In genomic region chr6:32703466-32703865, GRCm38 (mm10) we compare ENCODE assay signal across 30 mouse cellular contexts.
DNase-seq lines count a peak whose midpoint lies in the region; ATAC-seq lines count a peak whose summit lies in the region.
"Had no signal": no experiment of that assay in that cellular context is flagged by ENCODE, and none has a peak within 500 bp of the region (broad histone marks: within the 10 kb centered on the region; RNA-seq: fewer than 3 reads in every experiment).

No protein-coding gene starts in this region.

- WGBS in hindbrain, embryonic 13.5 days = 60% methylated on average over 8 of the region's 8 CpGs
- WGBS in hindbrain, embryonic 11.5 days = 86% methylated on average over 8 of the region's 8 CpGs
- WGBS in neural tube, embryonic 13.5 days = 68% methylated on average over 8 of the region's 8 CpGs
- WGBS in neural tube, embryonic 15.5 days = 58% methylated on average over 8 of the region's 8 CpGs

- no peak overlapping the region for H3K9ac ChIP-seq in hindbrain, embryonic 13.5 days
- H3K9ac ChIP-seq in hindbrain, embryonic 11.5 days (ENCODE audit: low read depth, low read length) = no peak overlapping the region
- H3K9ac ChIP-seq in neural tube, embryonic 13.5 days = no peak overlapping the region
- H3K9ac ChIP-seq in neural tube, embryonic 15.5 days (replicated peaks) = no peak overlapping the region
- H3K9ac ChIP-seq: liver, embryonic 13.5 days; midbrain, embryonic 13.5 days had no signal

- no peaks in the 10 kb centered on the region for H3K27me3 ChIP-seq in hindbrain, embryonic 13.5 days
- H3K27me3 ChIP-seq in hindbrain, embryonic 11.5 days (ENCODE audit: control insufficient read depth, insufficient read depth, low read length) = no peaks in the 10 kb centered on the region
- no peaks in the 10 kb centered on the region for H3K27me3 ChIP-seq in neural tube, embryonic 13.5 days
- H3K27me3 ChIP-seq in neural tube, embryonic 15.5 days (replicated peaks) = no peaks in the 10 kb centered on the region
- H3K27me3 ChIP-seq: liver, embryonic 13.5 days; midbrain, embryonic 13.5 days had no signal

- no peaks in the 10 kb centered on the region for H3K4me1 ChIP-seq in hindbrain, embryonic 13.5 days (replicated peaks)
- H3K4me1 ChIP-seq in hindbrain, embryonic 11.5 days (replicated peaks; ENCODE audit: control insufficient read depth, insufficient read depth, low read length) = no peaks in the 10 kb centered on the region
- no peaks in the 10 kb centered on the region; the same call in 1 of the 2 replicates for H3K4me1 ChIP-seq in neural tube, embryonic 13.5 days (replicated peaks)
- H3K4me1 ChIP-seq in neural tube, embryonic 15.5 days = no peaks in the 10 kb centered on the region
- H3K4me1 ChIP-seq: liver, embryonic 13.5 days; megakaryocyte, embryonic 14.5 days; midbrain, embryonic 13.5 days had no signal

- H3K4me2 ChIP-seq in hindbrain, embryonic 13.5 days = no peak overlapping the region
- no peak overlapping the region for H3K4me2 ChIP-seq in hindbrain, embryonic 11.5 days (replicated peaks; ENCODE audit: low read depth, low read length)
- H3K4me2 ChIP-seq in neural tube, embryonic 13.5 days = no peak overlapping the region
- H3K4me2 ChIP-seq in neural tube, embryonic 15.5 days = no peak overlapping the region
- H3K4me2 ChIP-seq: heart, embryonic 11.5 days; liver, embryonic 13.5 days; midbrain, embryonic 13.5 days had no signal

- no peaks in the 10 kb centered on the region for H3K36me3 ChIP-seq in hindbrain, embryonic 13.5 days
- H3K36me3 ChIP-seq in hindbrain, embryonic 11.5 days (ENCODE audit: control insufficient read depth, insufficient read depth, low read length) = no peaks in the 10 kb centered on the region
- H3K36me3 ChIP-seq in neural tube, embryonic 13.5 days = no peaks in the 10 kb centered on the region
- no peaks in the 10 kb centered on the region for H3K36me3 ChIP-seq in neural tube, embryonic 15.5 days
- H3K36me3 ChIP-seq: liver, embryonic 13.5 days; midbrain, embryonic 13.5 days had no signal

- peak overlapping the region; percentile 19; the same call in 1 of the 2 replicates for H3K27ac ChIP-seq in hindbrain, embryonic 13.5 days
- no peak overlapping the region for H3K27ac ChIP-seq in hindbrain, embryonic 11.5 days (ENCODE audit: low read depth, low read length)
- H3K27ac ChIP-seq in neural tube, embryonic 13.5 days (replicated peaks) = 0 out of 2 replicates have a peak overlapping the region, but pooled peaks have one; percentile 10
- H3K27ac ChIP-seq in neural tube, embryonic 15.5 days (replicated peaks) = 0 out of 2 replicates have a peak overlapping the region, but pooled peaks have one; percentile 7
- H3K27ac ChIP-seq: gastrocnemius, adult 2 months; liver, embryonic 13.5 days; midbrain, embryonic 13.5 days had no signal

- DNase-seq in cerebellum, postnatal 10 days = peak; percentile 35 to 41
- DNase-seq in cerebellum, postnatal 25 days = no peak
- no peak for DNase-seq in hindbrain, embryonic 11.5 days (ENCODE audit: low spot score)
- DNase-seq in neural tube, embryonic 10.5 days (ENCODE audit: extremely low spot score, low spot score) = no peak
- no peak for DNase-seq in embryo, embryonic 10 days (ENCODE audit: low spot score)
- DNase-seq: adrenal gland, adult 2 months; cerebellum, adult 11 months; cerebellum, adult 9-10 months; gastrocnemius, adult 2 months; gastrocnemius, postnatal 36 days; heart, adult 18-20 months; heart, postnatal 36 days; kidney, adult 11 months; kidney, postnatal 36 days; layer of hippocampus, postnatal 36 days; left cerebral cortex, postnatal 4 days; liver, embryonic 13.5 days; lung, adult 18-20 months; lung, postnatal 4 days; thymus, postnatal 4 days had no signal

- H3K4me3 ChIP-seq in hindbrain, embryonic 13.5 days = no peak overlapping the region
- no peak overlapping the region for H3K4me3 ChIP-seq in hindbrain, embryonic 11.5 days (ENCODE audit: low read depth, low read length)
- H3K4me3 ChIP-seq in neural tube, embryonic 13.5 days = no peak overlapping the region
- no peak overlapping the region for H3K4me3 ChIP-seq in neural tube, embryonic 15.5 days (replicated peaks)
- H3K4me3 ChIP-seq: erythroblast, embryonic 14.5 days; gastrocnemius, adult 2 months; liver, embryonic 13.5 days; megakaryocyte, embryonic 14.5 days; midbrain, embryonic 13.5 days had no signal

- ATAC-seq in hindbrain, embryonic 13.5 days (ENCODE audit: low FRiP score) = peak; percentile 39; the same call in 1 of the 2 replicates
- no peak for ATAC-seq in hindbrain, embryonic 11.5 days (ENCODE audit: low FRiP score)
- no peak for ATAC-seq in neural tube, embryonic 13.5 days (ENCODE audit: low read depth)
- no peak for ATAC-seq in neural tube, embryonic 15.5 days (ENCODE audit: low FRiP score)
- ATAC-seq: activated CD4-positive, CD25-positive, alpha-beta regulatory T cell, adult 4 months; inflammation-experienced regulatory T-cells, adult 6 months; lung, postnatal 0 days; midbrain, embryonic 13.5 days had no signal

- H3K9me3 ChIP-seq in hindbrain, embryonic 13.5 days = no peaks in the 10 kb centered on the region
- no peaks in the 10 kb centered on the region for H3K9me3 ChIP-seq in hindbrain, embryonic 11.5 days (ENCODE audit: control insufficient read depth, low read length)
- H3K9me3 ChIP-seq in neural tube, embryonic 13.5 days = no peaks in the 10 kb centered on the region
- no peaks in the 10 kb centered on the region for H3K9me3 ChIP-seq in neural tube, embryonic 15.5 days (replicated peaks)
- H3K9me3 ChIP-seq: liver, embryonic 13.5 days; midbrain, embryonic 13.5 days had no signal

Comparison
In these comparisons a context has a peak if more than half of its experiments do, and no peak if none do; other contexts are left out.
1. DNase-seq: peak in cerebellum, postnatal 10 days (2 of 2); none in cerebellum, postnatal 25 days (0 of 2), hindbrain, embryonic 11.5 days (single experiment), neural tube, embryonic 10.5 days (single experiment) and embryo, embryonic 10 days (single experiment).